Mouse (Mus musculus) erythroblast, adult 5-6 weeks (primary cell): Measurements from ENCODE around the gene Egln1. TPM values are rescaled to one million over a fixed set of nuclear protein-coding genes. Genes with fewer than 3 reads are reported as not detected.

Experiments used
- ATAC-seq: replicated peaks from 2 replicates; pipeline ENCODE4 v1.8.0; 2016; ENCODE audit warnings: moderate number of reproducible peaks, mild to moderate bottlenecking, moderate TSS enrichment, inconsistent platforms; ENCODE audit not compliant: poor library complexity, low FRiP score, severe bottlenecking
- total RNA-seq, 2 experiments: library from RNA; stranded (forward) in 1 of 2; stranded (reverse) in 1 of 2; fragments of 150-400 nt in 1 of 2; fragments of 200-764, 138-1000 nt in 1 of 2; gene quantifications; 2 replicates each; pipeline versions ENCODE4 v1.2.3 to v1.2.4; 2015 to 2017; ENCODE audit warnings: low replicate concordance in 2 of 2

Gene Egln1
- total RNA-seq, 2 experiments from 2014 or later, result 2.9 to 5.6 TPM

DNA sequence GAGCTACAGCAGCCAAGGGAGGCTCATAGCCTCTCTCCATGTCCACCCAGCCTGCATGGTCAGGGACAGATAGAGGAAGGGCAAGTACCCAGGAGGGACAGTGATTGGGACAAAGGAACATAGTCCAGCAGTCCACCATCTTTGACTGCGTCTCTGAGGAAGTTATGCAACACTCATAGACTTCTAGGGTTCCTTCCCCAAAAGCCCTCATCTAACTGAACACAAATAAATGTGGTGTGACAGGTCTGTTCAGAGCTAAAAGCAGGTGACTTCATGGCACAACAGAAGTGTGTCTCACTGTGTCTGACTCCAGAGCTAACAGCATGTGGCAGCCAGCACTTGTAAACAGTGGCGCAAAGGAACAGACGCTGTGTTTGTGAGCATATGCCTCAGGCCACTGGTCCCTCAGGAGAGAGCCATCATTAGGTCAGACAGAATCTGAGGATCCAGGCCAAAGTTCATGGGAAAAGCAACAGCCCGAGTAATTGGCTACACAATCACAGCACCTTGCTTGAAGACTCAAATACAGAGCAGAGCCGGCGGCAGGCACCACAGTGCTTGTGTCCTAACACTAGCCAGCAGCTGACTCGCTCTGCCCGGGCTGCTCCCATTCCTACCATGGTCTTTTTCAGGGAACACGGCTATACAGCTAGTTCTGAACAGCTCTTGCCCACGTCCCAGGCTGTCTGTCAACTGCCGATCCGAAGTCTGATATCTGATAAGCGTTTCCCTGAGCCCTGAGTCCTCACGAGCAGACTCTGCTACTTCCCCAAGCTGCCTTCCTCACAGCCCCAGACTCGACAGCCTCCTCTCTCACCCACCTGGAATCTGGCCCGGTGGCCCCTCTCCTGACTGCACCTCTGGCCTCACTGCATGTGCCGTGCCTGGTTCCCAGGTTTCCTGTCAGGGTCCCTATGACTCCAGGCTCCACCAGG lies 36.9 kb downstream of the Egln1 start:
- no peak for ATAC-seq

DNA sequence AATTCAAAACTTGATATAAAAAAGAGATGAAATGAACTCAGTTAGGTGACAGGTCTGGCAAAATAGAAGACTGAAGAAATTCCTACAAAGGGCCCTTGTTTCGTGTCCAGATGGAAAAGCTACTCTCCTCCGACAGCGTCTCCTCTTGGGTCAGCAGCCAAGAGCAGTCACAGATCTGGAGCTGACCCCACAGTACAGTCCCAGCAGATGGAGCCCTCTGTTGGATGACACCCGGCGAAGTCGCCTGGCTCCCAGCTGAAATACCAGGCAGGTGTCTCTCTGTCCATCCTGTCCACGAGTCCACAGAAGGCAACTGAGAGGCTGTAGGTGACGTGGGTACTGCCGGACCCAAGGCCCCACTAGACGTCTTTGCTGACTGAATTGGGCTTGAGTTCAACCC lies 38.8 kb downstream of the Egln1 start:
- no peak for ATAC-seq

DNA sequence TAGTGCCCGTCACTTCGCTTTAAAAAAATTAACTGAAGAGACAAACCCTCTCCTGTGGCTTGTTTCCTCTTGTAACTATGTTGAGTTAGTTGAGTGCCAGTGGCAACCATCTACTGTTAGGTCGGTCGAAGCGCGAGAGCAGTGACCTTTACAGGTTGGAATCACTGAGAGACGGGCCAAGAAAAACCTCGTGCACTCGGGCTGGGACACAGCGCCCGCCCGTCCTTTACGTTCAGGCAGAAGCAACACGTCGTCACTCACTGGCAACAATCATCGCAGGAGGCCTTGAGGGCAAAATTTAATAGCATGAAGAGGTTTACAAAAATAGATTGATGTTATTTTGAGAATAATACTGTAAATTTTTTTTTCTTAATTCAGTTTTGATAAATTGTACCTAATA lies 39.2 kb downstream of the Egln1 start:
- no peak for ATAC-seq

DNA sequence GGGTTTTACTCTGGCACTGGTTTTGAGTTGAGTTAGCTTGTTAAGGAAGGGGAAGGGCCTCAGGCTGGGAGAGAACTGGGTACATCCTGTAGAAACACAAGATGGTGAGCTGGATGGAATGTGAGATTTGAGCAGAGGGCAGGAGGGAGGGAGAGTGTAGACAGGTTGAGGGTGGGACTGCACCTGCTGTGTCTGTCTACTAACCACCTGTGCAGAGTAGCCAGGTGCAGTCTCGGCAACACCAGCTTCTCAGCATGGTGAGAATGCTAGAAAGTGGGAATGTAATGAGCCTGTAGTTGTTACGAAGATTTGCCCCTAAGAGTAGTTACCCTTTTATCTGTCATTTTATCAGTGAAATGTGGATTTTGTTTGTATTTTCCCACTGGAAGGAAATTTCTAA lies 43.6 kb downstream of the Egln1 start:
- no peak for ATAC-seq

DNA sequence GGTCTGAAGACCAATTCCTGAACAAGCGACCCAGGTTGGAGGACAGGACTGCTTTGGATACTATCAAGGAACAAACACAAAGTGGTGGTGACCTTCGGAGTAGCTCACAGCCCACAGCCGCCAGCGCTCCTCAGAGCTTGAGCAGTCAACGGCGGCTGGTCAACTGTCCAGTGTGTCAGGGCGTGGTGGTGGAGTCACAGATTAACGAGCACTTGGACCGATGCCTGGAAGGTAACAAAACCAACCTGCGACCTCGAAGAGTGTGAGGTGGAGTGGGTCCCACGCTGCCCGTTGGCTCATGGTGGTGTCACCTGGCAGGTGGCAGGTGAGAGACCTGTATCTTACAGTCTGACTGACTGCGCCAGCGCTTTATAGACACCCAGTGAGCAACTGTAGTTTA lies 45.9 kb downstream of the Egln1 start:
- ATAC-seq, result no peak

DNA sequence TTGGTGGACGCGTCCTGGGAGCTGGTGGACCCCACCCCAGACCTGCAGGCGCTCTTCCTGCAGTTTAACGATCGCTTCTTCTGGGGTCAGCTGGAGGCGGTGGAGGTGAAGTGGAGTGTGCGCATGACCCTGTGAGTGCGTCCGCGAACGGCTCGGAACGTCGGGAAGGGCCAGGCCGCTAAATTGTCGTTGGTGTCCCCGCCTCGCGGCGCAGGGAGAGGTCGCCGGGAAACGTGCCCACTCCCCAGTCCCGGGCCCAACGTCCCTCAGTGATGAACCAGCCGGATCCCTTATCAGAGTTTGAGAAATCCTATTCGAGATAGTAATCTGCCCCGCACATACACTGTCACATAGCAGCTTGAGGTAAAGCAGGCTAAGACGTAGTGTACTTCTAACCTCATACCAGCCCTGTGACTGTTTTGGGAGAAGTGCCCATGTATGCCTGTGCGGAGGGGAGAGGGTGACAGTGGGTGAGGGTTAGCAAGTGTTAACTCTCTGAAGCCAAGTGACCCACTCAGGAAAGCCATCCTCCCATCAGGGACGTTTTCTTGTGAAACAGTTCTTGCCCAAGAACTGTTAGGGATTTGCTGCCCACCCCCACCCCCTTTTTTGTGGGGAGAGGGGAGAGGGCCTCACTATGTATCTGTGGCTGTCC lies 50.7 kb downstream of the Egln1 start:
- ATAC-seq, result 0 out of 2 replicates have a peak, but pooled peaks have one; percentile 0

DNA sequence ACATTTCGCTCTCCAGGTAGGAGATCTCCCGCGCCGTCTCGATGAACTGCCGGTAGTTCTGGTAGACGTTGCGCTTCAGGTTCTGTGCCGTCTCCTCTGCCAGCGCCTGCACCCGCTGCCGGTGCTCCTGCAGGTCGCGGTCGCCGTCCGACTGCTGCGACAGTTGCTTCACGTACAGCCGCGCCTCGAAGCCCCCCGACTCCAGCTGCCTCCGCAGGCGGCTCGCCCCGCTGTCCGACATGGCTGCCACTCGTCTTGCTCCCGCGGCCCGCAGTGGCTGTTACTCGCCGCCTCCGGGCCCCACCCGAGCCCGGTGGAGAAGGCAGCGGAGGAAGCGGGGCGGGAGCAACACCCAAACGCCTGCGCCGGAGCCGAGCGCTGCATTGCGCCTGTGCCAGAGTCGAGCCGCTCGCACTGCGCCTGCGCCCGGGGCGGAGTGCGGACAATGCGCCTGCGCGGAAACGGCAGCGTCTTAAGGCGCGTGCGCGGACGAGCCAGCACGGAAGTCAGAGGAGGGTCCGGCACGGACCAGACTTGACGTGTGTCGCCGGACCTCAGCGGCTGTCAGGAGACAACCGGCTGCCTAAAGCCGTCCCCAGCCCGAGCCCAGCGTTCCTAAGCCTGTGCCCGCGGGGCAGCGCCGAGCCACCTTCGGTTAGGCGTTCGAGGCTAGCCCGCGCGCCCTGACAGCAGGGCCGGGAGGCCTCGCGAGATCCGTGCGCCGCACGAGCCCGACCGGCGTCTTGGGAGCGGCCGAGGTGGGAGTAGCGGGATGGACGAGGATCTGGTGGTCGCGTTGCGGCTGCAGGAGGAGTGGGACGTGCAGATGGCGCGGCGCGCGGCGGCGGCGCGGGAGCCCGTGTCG lies 51.5 kb downstream of the Egln1 start, which contains the start of the genes Exoc8 and Sprtn:
Gene Exoc8, minus strand, starts transcription at position 320 of the 865 bp plus-strand sequence.
Gene Sprtn, plus strand, starts transcription at position 501 of the 865 bp plus-strand sequence.
- peak; percentile 93 for ATAC-seq

DNA sequence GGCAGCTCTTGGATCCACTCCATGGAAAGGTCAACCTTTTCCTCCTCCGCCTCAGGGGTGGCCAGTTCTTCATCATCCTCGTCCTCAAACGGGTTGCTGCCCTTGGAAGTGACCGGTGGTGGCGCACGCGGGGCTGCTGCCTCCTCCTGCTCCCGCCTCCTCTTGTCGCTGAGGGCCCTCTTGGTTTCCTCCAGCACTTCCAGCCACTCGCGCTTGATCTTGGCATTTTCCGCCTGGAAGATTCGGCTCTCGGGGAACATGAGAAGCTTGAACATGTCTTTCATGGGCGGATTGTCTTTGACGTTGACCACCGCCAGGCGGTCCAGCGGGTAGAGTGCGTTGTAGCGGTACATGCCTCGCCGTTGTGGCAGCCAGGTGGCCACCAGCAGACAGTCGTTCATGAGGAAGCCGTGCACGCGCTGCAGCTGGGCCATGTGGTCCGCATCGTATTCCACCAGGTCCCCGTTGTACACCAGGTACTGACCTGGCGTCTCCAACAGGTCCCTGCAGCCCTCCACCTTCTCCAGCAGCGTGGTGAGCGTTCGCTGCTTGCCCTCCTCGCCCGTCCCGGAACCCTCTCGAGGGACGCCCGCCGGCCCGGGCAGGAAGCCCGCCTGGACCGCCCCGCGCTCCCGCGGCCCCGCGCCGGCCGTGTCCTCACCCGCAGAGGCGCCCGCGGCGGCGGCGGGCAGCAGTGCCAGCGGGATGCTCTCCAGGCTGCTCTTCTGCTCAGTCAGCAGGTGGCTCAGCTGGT lies 52.3 kb downstream of the Egln1 start:
- peak; percentile 77 for ATAC-seq

DNA sequence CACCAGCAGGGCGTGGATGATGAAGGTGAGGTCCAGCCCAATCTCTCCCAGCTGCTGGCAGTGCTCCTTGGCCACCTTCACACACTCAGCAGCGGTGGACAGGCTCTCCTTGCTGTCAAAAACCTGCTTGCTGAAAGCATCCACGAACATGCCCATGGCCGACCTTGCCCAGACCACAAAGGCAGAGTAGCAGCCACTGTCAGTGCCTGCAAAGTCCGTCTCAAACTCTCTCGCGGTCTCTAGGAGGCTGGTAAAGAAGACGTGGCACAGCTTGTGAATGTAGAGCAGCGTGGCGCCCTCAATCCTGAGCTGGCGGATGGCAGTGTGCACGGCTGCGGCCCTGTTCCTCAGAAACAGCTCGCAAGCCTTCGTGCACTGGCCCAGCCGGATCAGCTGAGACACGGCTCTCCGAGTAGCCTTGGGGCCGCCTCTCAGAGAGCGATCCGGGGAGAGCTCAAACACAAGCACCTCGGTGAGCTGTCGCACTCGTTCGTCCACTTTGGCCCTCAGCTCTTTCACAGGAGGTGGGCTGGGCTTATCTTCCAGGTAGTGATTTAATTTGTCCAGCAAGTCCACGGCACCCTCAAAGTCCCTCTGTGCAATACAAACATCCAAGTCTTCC lies 53.0 kb downstream of the Egln1 start:
- no peak for ATAC-seq

DNA sequence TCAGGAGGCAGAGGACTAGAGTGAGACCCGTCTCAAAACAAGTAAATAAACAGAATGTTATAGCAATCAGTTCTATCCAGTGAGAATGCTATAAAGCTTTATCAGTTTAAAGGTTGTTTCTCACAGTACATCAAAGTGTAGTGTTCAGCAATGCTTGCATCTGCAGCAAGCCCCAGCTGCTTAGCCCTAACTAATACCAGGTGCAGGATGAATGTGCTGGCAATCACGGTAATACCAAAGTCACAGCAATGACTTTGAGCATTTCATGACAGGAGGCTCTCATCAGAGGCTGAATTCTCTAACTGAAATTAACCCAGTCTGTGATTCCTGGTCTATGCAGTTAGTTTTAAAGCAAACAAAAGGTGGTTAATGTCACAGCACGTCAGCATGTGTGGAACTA lies 56.5 kb downstream of the Egln1 start:
- ATAC-seq, result no peak

DNA sequence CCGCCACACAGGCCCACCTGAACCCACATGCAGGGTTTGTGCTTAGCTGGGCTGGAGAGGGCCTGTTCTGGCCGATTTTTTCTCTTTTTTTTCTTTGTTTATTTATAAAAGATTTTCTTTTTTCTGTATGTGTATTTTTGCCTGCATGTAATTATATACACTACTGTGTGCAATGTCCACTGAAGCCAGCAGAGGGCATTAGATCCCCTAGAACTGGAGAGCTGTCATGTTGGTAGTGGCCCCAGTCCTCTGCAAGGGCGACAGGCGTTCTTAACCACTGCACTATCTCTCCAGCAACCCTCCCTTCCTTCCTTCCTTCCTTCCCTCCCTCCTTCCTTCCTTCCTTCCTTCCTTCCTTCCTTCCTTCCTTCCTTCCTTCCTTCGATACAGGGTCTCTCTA lies 60.7 kb downstream of the Egln1 start:
- no peak for ATAC-seq

DNA sequence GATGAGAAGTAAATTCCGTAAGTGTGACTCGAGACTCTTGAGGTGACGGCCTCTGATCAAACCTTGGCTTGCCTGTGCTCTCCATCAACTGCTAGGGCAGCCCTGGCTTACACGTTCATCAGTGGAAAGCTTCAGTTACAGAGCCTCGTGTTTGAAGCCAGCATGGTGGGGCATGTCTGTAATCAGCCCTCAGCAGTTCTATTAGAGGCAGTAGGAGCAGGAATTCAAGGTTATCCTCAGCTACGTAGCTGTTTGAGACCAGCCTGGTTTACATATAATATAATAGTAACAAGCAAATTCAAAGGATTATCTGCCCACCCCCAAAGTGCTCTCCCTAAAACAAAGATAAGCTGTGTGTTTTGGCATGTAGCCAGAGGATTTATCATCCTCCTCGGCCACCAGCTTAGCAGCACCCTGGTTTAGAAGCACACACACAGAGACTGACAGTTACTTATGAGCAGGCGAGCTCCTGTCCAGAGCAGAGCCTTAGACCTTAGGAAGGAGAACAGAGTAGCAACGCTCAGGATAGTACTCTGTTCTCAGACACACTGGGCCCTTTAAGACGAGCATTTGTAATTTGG lies 70.1 kb downstream of the Egln1 start:
- ATAC-seq, result peak; percentile 32

DNA sequence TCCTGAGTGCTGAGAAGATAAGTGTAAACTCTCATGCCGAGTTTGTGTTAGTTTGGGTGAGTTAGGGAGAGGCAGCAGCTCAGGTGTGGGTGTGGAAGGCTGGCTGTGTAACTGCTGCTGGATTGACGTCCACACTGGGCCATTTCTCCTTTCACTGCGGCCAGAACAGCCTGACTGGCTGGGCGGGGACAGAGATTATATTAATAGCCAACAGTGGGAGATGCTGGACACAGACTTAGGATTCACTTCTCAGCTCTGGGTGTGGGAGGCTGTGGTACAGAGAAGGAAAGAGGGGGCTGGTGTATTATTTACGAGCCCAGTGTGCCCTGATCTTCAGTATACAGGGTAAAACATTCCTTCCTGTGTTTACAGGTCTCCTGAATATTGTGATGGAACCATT lies 71.0 kb downstream of the Egln1 start:
- ATAC-seq, result no peak

DNA sequence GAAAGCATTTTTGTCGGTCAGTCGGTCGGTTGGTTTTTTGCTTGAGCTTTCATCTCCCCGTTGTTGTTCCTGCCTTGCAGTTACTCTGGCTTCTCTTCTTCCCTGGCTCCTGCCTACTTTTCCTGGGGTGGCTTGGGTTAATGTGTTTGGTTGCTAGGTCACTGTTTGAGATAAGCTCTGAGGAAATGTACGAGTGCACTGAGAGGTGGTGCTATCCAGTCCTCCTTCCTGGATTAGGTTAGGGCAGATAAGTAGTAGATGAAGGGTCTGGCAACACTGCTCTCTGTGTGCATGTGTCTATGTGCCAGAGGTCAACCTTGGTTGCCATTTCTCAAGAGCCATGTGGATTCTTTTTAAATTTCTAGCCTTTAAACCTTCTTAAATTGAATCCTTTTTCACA lies 76.4 kb downstream of the Egln1 start:
- ATAC-seq, result no peak

DNA sequence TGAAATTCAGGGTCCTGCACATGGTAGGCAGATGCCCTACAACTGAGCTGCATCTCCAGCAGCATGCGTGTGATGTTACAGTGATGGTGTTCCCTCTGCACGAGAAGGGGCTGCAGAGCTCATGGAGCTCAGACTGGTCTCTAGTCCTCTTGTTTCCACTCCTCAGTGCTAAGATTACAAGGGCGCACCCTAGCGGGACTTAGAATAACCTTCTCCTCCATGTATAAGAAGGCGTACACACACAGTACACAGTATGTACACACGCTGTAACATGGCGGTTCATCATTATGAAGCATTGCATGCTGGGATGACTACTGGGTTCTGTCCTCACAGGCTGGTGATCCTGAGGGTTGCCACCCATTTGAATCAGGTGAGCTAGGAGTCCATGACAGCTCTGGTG lies 77.0 kb downstream of the Egln1 start:
- no peak for ATAC-seq

DNA sequence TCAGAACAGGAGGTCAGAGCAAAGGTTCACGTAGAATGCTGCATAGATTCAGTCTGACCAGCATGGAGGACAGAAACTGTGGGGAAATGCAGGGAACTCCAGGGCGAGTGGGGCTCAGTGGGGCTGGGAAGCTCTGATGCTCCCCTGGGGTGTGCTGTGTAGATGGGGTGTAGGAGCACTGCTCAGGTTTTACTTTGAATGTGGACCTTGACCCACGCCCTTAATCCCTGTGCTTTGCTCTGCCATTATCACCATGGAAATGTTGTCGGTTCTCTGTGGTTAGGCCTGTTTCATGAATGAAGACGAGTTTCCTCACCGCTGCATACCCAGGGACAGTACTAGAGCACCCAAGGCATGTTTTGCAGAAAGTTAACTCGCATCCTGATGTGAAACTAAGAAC lies 77.7 kb downstream of the Egln1 start:
- ATAC-seq, result no peak

DNA sequence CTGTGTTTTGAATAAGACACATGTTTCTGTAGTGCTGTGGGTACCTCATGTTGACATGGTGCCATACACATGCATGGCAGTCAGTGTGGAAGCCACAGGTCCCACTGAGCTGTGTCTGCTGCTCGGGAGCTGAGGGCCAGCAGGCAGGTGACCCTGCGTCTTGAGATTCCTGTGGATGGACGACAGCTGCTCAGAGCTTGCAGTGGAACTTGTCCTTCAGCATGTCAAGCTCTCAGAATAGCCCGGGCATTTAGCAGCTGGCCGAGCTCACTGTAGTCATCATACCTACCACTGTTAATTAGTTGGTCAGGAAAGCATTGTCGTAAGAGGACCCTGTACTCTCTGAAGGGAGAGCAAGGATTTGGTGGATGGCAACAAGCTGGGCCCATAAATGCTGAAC lies 79.4 kb downstream of the Egln1 start:
- ATAC-seq, result no peak

DNA sequence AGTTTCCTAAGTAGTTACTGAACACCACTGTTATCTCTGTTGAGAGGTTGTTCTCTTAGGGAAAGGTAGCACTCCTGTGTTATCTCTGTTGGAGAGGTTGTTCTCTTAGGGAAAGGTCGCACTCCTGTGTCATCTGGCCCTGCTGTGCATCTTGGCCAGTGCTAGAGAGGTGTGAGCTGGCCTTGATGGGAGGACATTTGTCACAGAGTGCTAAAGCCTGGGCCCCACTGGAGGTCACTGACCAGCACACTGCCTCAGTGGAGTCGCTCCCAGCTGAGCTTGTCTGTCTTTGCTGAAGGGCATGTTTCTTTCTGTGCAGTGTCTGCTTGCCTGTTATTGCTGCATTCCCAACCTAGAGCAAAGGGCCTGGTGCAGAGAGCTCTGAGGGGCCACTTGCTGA lies 82.0 kb downstream of the Egln1 start:
- no peak for ATAC-seq

DNA sequence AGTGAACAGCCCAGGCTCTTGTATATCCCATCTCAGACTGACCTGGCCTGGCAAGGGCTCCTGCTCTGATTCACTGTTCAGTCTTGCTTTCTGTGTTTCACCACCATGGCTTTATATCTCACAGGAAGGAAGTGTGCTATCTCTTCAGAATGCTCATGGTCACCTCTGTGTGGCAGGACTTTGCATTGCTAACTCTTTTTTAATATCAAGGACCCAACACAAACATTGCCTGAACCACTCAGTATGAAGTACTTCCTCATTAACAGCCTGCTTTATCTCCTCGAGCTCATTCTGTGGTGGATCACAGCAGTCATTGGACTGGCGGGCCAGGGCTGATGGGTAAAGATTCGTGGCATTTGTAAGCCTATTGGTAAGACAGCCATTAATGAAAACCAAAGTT lies 82.5 kb downstream of the Egln1 start:
- no peak for ATAC-seq
